Mouse (Mus musculus): ENCODE measurements around the gene Vamp8. TPM values are rescaled to one million over a fixed set of nuclear protein-coding genes. Genes with fewer than 3 reads are reported as not detected.

Gene Vamp8
- total RNA-seq, 4 experiments from 2014 or later: 12.5 to 33.9 (median 22.4) TPM

DNA sequence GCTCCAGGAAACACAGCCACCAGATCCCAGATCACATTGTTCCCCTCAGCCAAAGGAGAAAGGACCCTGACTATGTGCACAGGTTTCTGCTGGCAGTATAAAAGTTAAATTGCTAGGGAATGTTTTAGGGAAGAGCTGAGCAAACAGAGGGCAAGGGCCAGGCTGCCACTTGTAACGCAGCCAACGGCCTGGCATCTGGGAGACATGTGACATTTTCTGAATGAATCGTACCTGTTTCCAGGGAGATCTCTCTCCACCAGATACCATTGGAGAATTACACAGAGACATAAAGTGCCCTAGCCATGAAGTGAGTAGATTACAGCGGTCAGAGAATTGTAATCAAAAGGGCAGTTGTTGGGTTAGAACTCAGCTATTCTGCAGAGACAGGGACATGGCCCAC lies 17.3 kb downstream of the Vamp8 start:
- no peak for DNase-seq (ENCODE audit: low spot score in 2 of 2)

DNA sequence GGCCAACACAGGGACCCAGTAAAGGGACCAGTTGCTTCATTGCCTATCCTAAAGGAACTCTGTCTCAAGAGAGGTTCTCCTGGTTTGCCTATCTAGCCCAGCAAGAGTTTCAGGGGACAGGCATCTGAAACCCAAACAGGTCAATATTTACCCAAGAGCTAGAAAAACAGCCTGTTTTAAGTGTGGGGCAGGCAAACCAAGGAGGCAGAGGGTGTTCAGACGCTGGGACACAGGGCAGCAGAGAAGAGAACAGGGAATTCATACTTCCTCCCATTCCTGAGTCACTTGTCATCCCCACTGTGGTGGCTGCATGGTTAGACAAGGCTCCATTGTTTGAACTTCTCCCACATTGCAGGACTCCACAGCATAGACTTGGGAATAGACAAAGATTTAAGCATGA lies 18.9 kb downstream of the Vamp8 start:
- DNase-seq (ENCODE audit: low spot score in 2 of 2): no peak

DNA sequence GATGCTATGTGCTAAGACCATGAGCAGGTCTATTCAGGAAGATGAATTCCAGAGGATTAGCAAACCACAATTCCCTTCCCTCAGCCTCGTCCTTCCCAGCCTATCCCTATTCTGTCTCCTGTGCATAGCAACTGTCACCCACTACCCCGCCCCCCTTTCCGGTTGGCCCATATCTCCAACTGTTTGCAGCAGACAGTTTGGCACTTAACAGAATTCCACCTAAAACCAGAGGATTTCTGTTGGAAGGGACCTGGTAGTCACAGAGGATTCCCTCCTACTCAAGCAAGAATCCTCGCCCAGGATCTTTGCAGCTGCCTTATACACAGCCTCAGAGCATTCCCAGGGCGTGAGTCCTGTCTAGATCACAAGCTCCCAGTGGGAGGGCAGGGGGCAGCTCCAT lies 19.4 kb downstream of the Vamp8 start:
- DNase-seq (ENCODE audit: low spot score in 2 of 2): no peak

DNA sequence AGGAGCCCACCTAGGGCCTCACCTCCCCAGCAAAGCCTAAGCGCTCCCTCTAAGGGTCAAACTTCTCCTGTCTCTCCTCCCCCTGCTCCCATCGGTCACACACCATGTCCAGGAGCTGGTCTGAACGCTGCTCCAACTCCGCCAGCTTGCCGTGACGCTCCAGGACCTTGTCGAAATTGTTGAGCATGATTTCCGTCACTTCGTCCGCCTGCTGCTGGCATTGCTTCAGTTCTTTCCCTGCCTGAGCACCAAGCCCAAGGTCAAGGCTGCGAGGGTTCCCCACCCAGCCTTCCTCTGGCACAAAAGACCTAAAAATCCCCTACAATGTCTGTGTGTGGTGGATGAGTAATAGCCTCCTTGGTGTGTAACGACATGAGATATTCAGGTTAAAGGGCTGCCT lies 20.4 kb downstream of the Vamp8 start:
- DNase-seq (ENCODE audit: low spot score in 2 of 2): no peak

DNA sequence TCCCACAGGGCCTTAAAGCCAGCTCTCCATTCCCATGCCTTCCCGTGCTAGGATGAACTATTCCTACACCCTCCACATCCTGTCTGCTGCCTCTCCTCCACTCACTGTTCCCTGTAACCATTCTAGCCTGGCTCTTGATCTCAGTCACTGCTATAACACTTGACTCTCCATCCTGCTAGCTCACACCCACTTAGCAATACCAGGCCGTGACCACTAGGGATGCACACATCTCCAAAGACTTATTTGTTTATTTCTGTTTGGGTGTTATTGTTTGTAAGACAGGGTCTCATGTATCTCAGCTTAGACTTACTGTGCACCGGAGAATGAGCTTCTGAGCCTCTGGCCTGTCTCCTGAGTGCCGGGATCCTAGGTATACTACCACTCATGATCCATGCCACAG lies 20.9 kb downstream of the Vamp8 start:
- no peak for DNase-seq (ENCODE audit: low spot score in 2 of 2)

DNA sequence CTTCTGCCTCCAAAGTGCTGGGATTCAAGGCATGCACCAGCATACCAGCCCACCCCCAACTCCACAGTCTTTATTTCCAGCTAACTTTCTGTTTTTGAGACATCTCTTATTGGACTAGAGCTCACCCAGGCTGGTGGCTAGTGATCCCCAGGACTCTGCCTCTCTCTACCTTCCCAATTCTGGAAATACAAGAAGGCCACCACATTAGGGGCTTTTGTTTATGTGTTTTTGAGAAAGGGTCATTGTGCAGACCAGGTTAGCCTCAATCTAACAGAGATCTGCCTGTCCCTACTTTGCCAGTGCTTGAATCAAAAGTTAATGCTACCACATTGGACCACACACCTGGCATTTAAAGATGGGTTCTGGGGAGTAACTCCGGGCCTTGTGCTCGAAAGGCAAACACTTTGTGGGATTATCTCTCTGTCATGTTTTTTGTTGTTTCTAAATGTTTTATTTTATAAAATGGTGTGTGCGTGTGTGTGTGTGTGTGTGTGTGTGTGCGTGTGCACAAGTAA lies 23.0 kb downstream of the Vamp8 start:
- no peak for DNase-seq (ENCODE audit: low spot score in 2 of 2)

DNA sequence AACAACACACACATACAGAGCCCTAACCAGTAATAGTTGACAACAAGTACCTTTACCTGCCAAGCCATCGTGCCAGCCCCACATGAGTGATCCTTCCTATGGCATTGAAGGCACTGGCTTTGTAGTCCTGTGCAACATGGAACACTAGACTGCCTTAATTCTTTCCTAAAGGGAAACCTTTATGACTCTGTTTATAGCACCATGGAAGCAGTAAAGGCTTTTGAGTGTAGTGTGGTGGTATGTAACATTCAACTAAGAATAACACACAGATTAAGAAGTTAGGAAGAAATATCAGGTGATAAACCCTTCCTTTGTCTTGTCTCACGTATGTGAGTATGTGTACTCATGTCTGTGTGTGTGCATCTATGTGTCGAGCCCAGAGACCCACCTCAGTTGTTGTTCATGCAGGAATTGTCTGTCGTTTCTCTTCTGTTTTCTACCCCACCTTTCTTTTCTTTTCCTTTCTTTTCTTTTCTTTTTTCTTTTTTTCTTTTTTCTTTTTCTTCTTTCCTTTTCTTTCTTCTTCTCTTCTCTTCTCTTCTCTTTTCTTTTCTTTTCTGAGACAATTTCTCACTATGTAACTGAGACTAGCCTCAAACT lies 23.6 kb downstream of the Vamp8 start, which contains the start of gene Rnf181:
Gene Rnf181, minus strand, starts transcription at position 113 of the 600 bp plus-strand sequence.
- DNase-seq (ENCODE audit: low spot score in 2 of 2): no peak

DNA sequence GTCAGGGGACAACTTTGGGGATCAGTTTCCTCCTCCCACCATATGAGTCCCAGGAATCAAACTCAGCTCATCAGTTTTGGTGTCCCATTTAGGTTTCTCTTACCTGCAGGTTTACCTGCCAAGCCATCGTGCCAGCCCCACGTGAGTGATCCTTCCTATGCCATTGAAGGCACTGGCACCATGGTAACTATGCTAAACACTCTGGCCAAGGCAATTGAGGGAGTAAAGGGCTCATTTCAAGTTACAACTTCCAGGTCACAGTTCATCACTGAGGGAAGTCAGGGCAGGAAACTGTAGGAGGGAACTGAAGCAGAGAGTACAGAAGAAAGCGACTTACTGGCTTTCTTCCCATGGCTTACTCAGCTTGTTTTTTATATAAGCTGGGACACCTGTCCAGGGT lies 24.2 kb downstream of the Vamp8 start:
- no peak for DNase-seq (ENCODE audit: low spot score in 2 of 2)

DNA sequence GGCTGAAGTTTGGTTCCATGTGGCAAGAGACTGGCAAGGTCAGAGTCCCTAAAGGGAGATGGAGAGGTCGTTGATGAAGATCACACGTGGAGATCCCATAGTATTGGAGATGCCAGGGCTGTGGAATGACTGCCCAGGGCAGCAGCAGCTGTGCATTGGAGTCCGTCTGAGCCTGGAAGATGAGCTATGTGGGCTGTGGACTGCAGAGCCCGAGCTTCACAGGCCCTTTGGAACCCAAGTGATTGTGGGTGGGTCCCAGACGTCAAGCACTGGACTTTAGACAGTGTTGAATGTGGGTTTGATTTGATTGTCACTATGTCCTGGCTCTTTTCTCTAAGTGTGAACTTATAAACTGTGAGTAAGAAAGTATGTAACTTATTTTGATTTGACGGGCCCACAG lies 25.5 kb downstream of the Vamp8 start:
- DNase-seq (ENCODE audit: low spot score in 2 of 2): no peak

DNA sequence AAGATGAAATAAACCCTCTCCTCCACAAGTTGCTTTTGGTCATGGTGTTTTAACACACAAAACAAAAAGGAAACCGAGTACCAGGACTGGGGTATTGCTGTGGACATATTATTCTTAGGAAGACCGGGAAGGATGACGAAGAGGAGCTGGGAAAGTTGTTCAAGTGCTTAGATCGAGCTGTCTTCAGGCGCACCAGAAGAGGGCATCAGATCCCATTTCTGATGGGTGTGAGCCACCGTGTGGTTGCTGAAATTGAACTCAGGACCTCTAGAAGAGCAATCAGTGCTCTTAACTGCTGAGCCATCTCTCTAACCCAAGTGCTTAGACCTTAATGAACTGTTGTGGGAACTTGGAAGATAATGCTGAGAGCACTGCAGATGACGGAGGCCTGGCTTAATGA lies 26.5 kb downstream of the Vamp8 start:
- DNase-seq (ENCODE audit: low spot score in 2 of 2): no peak

DNA sequence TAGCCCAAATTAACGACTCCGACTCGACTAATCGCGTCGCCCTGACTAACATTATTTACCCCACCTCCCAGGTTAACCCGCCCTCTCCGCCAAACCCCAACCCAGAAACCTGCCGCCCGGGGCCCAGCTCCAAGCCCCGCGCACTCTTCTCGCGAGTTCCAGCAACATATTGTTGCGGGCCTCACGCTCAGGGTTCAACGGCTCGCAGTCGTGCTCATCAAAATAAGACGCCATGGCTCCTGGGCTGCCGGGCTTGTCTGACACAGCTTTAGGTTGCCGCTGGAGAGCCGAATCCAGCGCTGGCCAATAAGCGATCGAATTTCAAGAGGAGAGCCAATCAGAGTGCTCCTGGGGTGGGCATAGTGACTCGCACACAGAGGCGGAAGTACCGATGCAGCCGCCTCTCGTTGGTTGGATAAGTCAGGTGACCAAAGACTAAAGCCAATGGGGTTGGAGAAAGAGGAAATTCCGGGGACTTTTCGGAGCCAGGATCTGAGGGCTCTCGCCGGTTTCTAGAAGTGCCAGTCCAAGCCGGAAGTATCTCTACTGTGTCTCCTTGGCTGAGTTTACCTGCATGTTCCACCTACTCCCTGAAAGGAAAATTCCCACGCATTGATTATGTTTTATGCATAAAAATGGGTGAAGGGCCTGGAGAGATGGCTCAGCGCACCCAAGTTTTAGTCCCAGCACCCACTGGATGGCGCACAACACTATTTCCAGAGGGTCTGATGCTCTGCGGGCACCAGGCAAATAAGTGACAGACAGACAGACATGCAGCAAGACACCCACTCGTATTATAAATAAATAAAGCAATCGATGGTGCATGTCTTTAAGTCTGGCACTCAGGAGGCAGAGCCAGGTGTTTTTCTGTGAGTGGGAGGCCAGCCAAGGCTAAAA lies 28.1 kb downstream of the Vamp8 start:
- peak; percentile 97 to 98 for DNase-seq (ENCODE audit: low spot score in 2 of 2)

DNA sequence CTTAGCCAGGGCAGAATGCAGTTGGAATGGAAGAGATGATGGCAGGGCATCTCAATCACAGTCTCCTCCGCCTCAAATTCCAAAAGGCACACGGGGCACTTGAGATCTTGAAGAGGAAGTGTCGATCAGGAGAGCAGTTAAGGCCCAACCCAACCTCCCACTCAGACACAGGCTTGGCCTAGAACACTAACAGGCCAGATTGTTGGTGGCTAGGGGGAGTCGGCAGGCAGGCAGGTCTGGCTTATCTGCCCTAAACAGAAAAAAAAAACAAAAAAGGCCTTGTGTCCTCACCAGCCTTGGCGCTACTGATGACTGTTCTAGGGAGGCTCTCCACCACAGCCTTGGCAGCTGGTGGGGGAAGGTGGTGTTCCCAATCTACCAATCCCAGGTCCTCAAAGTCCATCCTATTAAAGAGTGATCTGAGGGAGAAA lies 29.4 kb downstream of the Vamp8 start:
- no peak for DNase-seq (ENCODE audit: low spot score in 2 of 2)

DNA sequence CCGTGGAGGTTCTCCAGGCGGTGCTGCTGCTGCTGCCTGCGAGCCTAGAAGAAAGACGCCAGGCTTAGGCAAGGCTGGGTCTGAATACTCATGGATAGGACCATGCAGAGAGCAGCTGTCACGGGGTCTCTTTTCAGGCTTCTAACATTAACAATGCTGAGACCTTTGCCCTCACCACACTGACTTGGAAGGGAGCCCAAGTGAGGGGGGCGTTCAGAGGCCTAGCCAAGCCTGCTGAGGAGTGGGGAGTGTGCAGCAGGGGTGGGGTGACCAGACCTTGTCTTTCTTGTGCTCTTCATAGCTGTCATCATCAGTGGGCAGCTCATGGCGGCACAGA lies 29.9 kb downstream of the Vamp8 start:
- no peak for DNase-seq (ENCODE audit: low spot score in 2 of 2)

DNA sequence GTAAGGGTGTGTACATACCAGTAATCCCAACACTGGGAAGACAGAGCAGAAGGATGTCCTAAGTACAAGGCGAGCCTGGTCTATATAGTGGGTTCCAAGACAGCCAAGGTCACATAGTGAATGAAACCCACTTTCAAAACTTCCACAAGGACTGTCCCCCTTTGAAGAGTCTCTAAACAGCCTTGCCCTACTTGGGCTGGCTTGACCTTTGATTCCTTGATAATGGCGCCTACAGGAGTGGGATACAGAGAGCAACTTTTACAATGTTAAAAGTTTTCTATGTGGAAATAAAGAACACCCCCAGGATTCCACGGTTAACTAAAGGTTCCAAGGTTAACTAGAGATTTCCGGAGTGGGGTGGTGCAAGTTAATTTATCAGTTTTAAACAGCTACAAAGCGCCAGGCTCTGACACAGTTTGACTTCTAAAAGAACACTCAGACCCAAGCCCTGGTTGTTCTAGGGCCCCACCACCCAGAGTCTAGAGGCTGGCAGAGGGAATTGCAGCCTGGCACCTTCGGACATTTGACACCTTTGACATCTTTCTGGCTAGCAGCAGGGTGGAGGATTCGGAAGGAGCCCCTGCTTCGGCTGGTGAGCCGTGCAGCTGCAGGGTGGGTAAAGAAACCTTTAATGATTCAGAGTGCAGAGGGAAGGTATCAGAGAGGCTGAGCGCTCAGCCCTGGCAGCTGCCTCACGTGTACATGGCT lies 30.5 kb downstream of the Vamp8 start:
- DNase-seq (ENCODE audit: low spot score in 2 of 2): no peak

DNA sequence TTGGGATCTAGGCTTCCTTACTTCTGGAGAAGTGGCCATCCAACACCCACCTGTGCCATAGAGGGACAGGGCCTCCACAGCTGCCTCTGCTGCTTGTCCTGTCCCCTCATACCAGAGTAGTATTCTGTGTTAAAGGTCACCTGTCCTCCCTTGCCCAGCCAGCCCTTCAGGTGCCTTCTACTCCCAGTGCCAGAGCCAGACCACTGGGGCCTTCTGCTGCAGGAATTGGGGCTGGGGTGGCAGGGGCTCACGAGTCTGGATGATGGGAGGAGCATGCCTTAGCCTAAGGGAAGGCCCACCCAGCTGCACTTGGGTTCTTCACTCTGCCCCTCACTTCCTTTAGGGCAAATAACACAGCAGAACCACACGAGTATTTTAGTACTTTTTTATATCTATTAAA lies 31.2 kb downstream of the Vamp8 start:
- DNase-seq (ENCODE audit: low spot score in 2 of 2): no peak

DNA sequence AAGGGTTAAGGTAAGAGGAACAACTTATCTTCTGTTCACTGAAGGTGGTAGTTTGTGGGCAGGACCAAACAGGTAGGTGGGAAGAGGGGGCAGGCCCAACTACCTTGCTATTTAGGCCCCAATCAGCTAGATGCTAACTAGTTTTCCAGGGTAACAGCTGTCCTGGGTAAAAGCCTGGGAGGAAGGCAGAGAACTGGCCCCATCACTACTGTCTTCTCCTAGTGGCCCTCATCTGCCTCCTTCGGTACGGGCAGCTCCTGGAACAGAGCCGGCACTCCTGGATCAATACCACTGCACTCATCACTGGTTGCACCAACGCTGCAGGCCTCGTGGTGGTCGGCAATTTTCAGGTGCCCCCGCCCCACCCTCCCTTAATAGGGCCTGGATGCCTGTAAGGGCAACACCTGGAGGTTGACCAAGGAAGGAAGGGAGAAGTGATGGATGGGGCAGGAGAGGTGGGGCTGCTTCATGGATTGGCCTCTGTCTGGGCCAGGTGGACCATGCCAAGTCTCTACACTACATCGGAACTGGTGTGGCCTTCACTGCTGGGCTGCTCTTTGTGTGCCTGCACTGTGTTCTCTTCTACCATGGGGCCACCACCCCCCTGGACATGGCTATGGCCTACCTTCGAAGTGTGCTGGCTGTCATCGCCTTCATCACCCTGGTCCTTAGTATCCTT lies 32.3 kb downstream of the Vamp8 start:
- no peak for DNase-seq (ENCODE audit: low spot score in 2 of 2)

DNA sequence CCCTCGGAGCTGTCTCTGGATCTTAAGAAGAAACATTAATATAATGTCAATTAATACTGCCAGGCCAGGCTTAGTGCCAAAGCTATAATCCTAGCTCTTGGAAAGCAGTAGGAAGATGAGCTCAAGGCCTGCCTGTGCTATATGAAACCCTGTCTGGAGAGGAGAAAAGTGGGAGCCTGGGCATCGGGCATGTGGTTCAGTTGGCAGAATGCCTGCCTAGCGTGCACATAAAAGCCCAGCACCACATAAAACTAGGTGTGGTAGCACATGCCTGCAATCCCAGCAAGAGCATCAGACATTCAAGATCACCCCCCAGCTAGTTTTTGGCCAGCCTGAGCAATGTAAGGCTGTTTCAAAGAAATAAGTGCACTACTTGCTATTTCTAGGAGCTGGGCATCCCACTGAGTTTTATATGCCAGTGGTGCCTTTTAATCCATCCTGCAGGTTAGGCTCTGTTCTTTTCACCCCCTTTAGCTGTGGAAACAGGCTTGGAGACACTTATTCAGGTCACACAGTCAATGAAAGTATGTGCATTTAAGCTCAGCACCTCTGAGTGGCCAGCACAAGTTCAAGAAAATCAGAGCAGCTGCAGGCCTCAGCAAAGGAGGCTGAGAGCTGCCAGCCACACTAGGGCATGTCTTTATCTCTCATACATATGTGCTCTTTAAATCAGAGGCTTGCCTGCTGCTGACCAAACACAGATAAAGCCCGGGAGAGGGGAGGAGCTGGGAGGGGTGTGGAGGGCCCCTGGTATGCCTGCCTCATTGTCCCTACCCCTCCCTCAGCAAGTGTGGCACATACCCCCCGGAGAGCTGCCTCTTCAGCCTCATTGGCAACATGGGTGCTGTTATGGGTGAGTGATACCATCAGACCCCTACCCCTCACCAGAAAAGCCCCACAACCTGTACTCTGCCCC lies 33.1 kb downstream of the Vamp8 start:
- no peak for DNase-seq (ENCODE audit: low spot score in 2 of 2)

DNA sequence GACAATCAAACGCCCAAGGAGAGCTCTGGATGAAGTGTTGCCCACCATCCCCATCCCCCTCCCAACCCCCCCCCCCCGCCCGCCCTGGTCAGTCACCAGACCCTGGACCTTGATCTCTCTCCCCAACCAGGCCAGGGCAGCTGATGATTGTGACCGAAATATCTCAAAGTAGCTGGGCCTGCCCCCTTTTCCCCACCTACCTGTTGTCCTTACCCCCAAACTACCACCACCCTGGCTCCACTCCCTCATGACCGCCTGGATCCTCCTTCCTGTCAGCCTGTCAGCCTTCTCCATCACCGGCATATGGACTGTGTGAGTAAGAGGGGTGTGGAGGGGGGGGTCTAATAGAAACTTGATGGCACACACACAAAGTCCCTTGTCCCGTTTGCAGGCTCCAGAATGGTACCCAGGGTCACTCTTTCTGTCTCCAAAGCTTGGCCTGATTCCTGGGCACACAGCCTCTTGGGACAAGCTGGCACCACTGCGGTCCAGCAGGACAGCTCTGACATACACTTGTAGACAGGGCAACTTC lies 34.4 kb downstream of the Vamp8 start:
- DNase-seq (ENCODE audit: low spot score in 2 of 2): no peak

DNA sequence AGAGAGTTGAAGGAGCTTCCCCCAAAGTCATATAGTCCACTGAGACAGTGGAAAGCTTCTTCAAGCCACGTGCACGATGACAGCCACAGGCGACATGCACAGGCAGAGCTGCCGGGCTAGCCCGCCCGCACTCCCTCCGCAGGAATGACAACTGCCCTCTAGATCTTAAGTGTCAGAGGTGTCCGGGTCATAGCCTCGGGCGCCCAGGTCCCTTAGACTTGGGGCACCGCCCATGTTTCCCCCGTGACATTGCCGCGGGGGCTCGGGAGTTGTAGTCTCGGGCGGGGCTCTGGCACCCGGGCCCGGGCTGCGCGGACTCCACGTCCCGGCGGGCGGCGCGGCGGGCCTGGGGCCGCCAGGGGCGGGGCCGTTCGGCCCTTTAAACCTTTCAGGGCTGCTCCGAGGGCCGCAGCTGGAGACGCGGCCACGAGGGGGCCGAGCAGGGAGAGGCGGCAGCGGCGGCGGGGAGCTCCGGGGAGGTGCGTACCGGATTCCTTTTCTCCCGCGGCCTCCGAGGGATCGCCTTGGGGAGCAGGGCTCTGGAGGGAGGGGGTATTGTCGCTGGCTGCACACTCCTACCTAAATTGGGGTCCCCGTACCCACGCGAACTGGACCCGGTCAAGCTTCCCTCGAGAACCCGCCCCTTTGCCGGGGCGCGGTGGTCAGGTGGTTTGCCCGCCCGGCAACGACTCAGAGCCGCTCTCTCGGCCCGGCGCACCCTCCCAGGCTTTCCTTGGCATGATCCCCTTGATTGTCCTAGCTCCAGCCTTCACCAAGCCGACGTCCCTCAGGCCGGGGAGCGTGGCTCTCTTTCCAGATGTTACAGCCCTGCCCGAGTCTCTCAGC lies 35.2 kb downstream of the Vamp8 start, which contains the start of gene Tmem150a:
Gene Tmem150a, plus strand, starts transcription at position 382 of the 846 bp plus-strand sequence.
- DNase-seq (ENCODE audit: low spot score in 2 of 2): peak; percentile 73 to 74
